Mouse (Mus musculus) embryo, embryonic 11 days (tissue): ENCODE measurements around the gene Mapk14.
"Not testable (repeated sequence)": the region's sequence is repeated elsewhere in the genome, so short reads cannot be mapped to it uniquely, and the experiment has no call there.

ENCODE experiments used
- DNase-seq: peaks from one replicate; pipeline ENCODE4 v3.0.0-alpha.2; 2015

Gene Mapk14

GRCm38 (mm10) chr17:28743916-28744315 lies 52.8 kb downstream of the Mapk14 start:
- DNase-seq: peak; percentile 44

- DNase-seq: no peak
Measured at GRCm38 (mm10) chr17:28745773-28746172, 54.6 kb downstream of the Mapk14 start.

GRCm38 (mm10) chr17:28748001-28748400 lies 56.9 kb downstream of the Mapk14 start:
- DNase-seq: no peak

GRCm38 (mm10) chr17:28750580-28750979 lies 59.5 kb downstream of the Mapk14 start:
- DNase-seq: no peak

- DNase-seq: no peak
Measured at GRCm38 (mm10) chr17:28756447-28756846, 65.3 kb downstream of the Mapk14 start.

- no peak for DNase-seq
Measured at GRCm38 (mm10) chr17:28757470-28757869, 66.3 kb downstream of the Mapk14 start.

- DNase-seq: no peak
Measured at GRCm38 (mm10) chr17:28760736-28761312, 69.7 kb downstream of the Mapk14 start.

GRCm38 (mm10) chr17:28761871-28762270 lies 70.7 kb downstream of the Mapk14 start:
- peak; percentile 68 for DNase-seq

GRCm38 (mm10) chr17:28766203-28766602 lies 75.1 kb downstream of the Mapk14 start:
- DNase-seq: no peak

GRCm38 (mm10) chr17:28766781-28767515 lies 75.8 kb downstream of the Mapk14 start:
- no peak for DNase-seq

GRCm38 (mm10) chr17:28769121-28769874 lies 78.2 kb downstream of the Mapk14 start, which contains the start of gene Mapk13:
Mapk13 (plus strand) TSS chr17:28769297.
- peak; percentile 42 for DNase-seq

- peak; percentile 42 for DNase-seq
Measured at GRCm38 (mm10) chr17:28769875-28770421, 78.8 kb downstream of the Mapk14 start.

- DNase-seq: no peak
Measured at GRCm38 (mm10) chr17:28771289-28771688, 80.2 kb downstream of the Mapk14 start.

- DNase-seq: not testable (repeated sequence)
Measured at GRCm38 (mm10) chr17:28774303-28774702, 83.2 kb downstream of the Mapk14 start.

GRCm38 (mm10) chr17:28775161-28775560 lies 84.0 kb downstream of the Mapk14 start:
- no peak for DNase-seq

- no peak for DNase-seq
Measured at GRCm38 (mm10) chr17:28776817-28777216, 85.7 kb downstream of the Mapk14 start.

GRCm38 (mm10) chr17:28777231-28778005 lies 86.3 kb downstream of the Mapk14 start:
- no peak for DNase-seq

GRCm38 (mm10) chr17:28779735-28780134 lies 88.6 kb downstream of the Mapk14 start:
- no peak for DNase-seq

- no peak for DNase-seq
Measured at GRCm38 (mm10) chr17:28780836-28781235, 89.7 kb downstream of the Mapk14 start.

- DNase-seq: peak; percentile 17
Measured at GRCm38 (mm10) chr17:28781290-28782045, 90.3 kb downstream of the Mapk14 start.

GRCm38 (mm10) chr17:28785036-28785435 lies 93.9 kb downstream of the Mapk14 start:
- no peak for DNase-seq

- no peak for DNase-seq
Measured at GRCm38 (mm10) chr17:28787507-28787906, 96.4 kb downstream of the Mapk14 start.
